Mouse (Mus musculus) erythroblast, embryonic 14.5 days (primary cell): Measurements from ENCODE around the gene Gjd3.

ENCODE experiments used
- GATA1 ChIP-seq: IDR thresholded peaks from 2 replicates; pipeline ENCODE4 v1.6.1; 2012; ENCODE audit warnings: low read length, inconsistent platforms, mixed read lengths
- TAL1 ChIP-seq: IDR thresholded peaks from 3 replicates; pipeline ENCODE4 v1.6.1; 2012; ENCODE audit warnings: low read length, inconsistent platforms, mixed read lengths

GRCm38 (mm10) chr11:98951026-98951906 is 31.6 kb downstream of the Gjd3 start:
- TF ChIP-seq TAL1 (no peak), GATA1 (no peak)
